Mouse (Mus musculus) cerebellum, adult 2 months (tissue): ENCODE measurements around the gene Mst1r.

Experiments used
- CTCF ChIP-seq: fragments of 200-500 bp; IDR thresholded peaks from 2 replicates; pipeline ENCODE4 v1.5.1; 2011; ENCODE audit warnings: low read depth, mild to moderate bottlenecking, control low read depth, low read length, moderate library complexity, borderline replicate concordance; ENCODE audit not compliant: insufficient read depth
- POLR2A ChIP-seq: fragments of 200-500 bp; IDR thresholded peaks from 2 replicates; pipeline ENCODE4 v1.6.1; 2011; ENCODE audit warnings: low read length, control low read depth, borderline replicate concordance; ENCODE audit not compliant: insufficient read depth

DNA sequence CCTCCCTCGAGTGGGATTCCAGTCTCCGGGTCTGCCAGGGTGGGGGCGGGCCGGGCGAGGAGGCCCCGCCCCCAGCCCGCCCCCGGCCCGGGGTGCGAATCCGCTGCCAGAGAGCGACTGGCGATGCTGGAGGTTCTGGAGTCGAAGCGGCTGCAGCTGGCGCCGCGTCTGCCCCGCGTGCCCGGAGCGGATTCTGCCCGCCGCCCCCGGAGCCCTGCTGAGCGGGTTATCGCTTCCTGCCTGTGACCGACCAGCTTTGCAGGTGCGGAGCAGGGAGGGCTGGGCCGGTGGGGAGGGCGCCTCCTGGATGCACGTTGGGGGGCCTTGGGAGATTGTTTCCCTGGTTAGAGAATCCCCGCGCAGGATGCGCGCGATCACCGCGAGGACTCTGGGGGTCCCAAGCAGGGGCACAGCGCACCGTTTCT, 29.1 kb downstream of the Mst1r start:
- TF ChIP-seq POLR2A (no peak), CTCF (no peak)
